Mouse (Mus musculus) C2C12 (cell line): ENCODE measurements around the gene Gm16867.
"Not testable (repeated sequence)": the region's sequence is repeated elsewhere in the genome, so short reads cannot be mapped to it uniquely, and the experiment has no call there.

Experiments used
- CEBPB ChIP-seq: IDR thresholded peaks from one replicate; pipeline ENCODE4 v1.6.1; 2011; ENCODE audit warnings: low read depth, mild to moderate bottlenecking, control low read depth, moderate library complexity
- CTCF ChIP-seq: IDR thresholded peaks from one replicate; pipeline ENCODE4 v1.5.1; 2011; ENCODE audit not compliant: control insufficient read depth, insufficient read depth, insufficient read length
- MAX ChIP-seq: IDR thresholded peaks from one replicate; pipeline ENCODE4 v1.6.1; 2011; ENCODE audit warnings: mild to moderate bottlenecking, control low read depth
- MYOD1 ChIP-seq: IDR thresholded peaks from one replicate; pipeline ENCODE4 v1.6.1; 2011; ENCODE audit warnings: low read depth; ENCODE audit not compliant: control insufficient read depth, insufficient read length
- MYOG ChIP-seq: IDR thresholded peaks from one replicate; pipeline ENCODE4 v1.6.1; 2011; ENCODE audit not compliant: control insufficient read depth, insufficient read length; ENCODE audit errors: extremely low read depth
- USF1 ChIP-seq: IDR thresholded peaks from one replicate; pipeline ENCODE4 v1.6.1; 2011; ENCODE audit warnings: low read depth, mild to moderate bottlenecking, control low read depth, moderate library complexity

- TF ChIP-seq CTCF, MYOD1, USF1, CEBPB, MAX, MYOG: not testable (repeated sequence)
These were observed 40.9 kb upstream of the Gm16867 start for GRCm38 (mm10) chr14:69544033-69544432.
